Mouse (Mus musculus): ENCODE data around the gene Zfp759. TPM values are rescaled to one million over a fixed set of nuclear protein-coding genes. Genes with fewer than 3 reads are reported as not detected.
"Not testable (repeated sequence)": the region's sequence is repeated elsewhere in the genome, so short reads cannot be mapped to it uniquely, and the experiment has no call there.

Zfp759 gene
- total RNA-seq (2014; fragmentation: Nextera tagmentation), result 12.4 and 16.3 TPM in 2 replicates
- total RNA-seq (2017), result 10.9 and 12.0 TPM in 2 replicates
- 0.20 and 0.24 TPM in 2 replicates for polyA plus RNA-seq (2012)

GRCm38 (mm10) chr13:67121360-67121759, at the start of gene Zfp759:
Gene Zfp759, plus strand, starts transcription at chr13:67121660.
- not testable (repeated sequence) for ATAC-seq (ENCODE audit: extremely low read depth, insufficient number of reproducible peaks, low FRiP score, poor library complexity, severe bottlenecking); H3K4me1 ChIP-seq (ENCODE audit: insufficient read depth, low read depth, low read length); H3K27me3 ChIP-seq (ENCODE audit: insufficient read depth, low read length); H3K4me3 ChIP-seq (ENCODE audit: low read depth, low read length); H3K9me3 ChIP-seq (replicated peaks); DNase-seq (ENCODE audit: low spot score); H3K36me3 ChIP-seq (replicated peaks)

GRCm38 (mm10) chr13:67072786-67073185, 48.7 kb upstream of the Zfp759 start:
- Histone ChIP-seq H3K27me3 (ENCODE audit: insufficient read depth, low read length) (no peaks in the 10 kb centered on the region), H3K4me1 (ENCODE audit: insufficient read depth, low read depth, low read length) (no peaks in the 10 kb centered on the region), H3K36me3 (replicated peaks) (peaks cover 36% of the 10 kb centered on the region), H3K9me3 (replicated peaks) (peaks cover 21% of the 10 kb centered on the region), H3K4me3 (ENCODE audit: low read depth, low read length) (no peak overlapping the region)
- no peak for ATAC-seq (ENCODE audit: extremely low read depth, insufficient number of reproducible peaks, low FRiP score, poor library complexity, severe bottlenecking)
- no peak for DNase-seq (ENCODE audit: low spot score)
- TF ChIP-seq GATA1 (IDR thresholded peaks at IDR 0.05; ENCODE audit: borderline replicate concordance, low read length) (no peak), TAL1 (conservative IDR thresholded peaks at IDR 0.05; ENCODE audit: low read depth, low read length) (no peak), GATA2 (IDR thresholded peaks at IDR 0.05; ENCODE audit: borderline replicate concordance, low read depth, low read length) (no peak), CTCF (IDR thresholded peaks at IDR 0.05; ENCODE audit: low read depth, low read length) (no peak), POLR2AphosphoS5 (IDR thresholded peaks at IDR 0.05; ENCODE audit: insufficient replicate concordance, low read depth, low read length) (no peak)

GRCm38 (mm10) chr13:67077244-67077643, 44.2 kb upstream of the Zfp759 start:
- TF ChIP-seq CTCF (IDR thresholded peaks at IDR 0.05; ENCODE audit: low read depth, low read length) (no peak), GATA1 (IDR thresholded peaks at IDR 0.05; ENCODE audit: borderline replicate concordance, low read length) (no peak), GATA2 (IDR thresholded peaks at IDR 0.05; ENCODE audit: borderline replicate concordance, low read depth, low read length) (no peak), POLR2AphosphoS5 (IDR thresholded peaks at IDR 0.05; ENCODE audit: insufficient replicate concordance, low read depth, low read length) (no peak), TAL1 (conservative IDR thresholded peaks at IDR 0.05; ENCODE audit: low read depth, low read length) (no peak)
- DNase-seq (ENCODE audit: low spot score) (no peak), ATAC-seq (ENCODE audit: extremely low read depth, insufficient number of reproducible peaks, low FRiP score, poor library complexity, severe bottlenecking) (no peak)
- Histone ChIP-seq H3K27me3 (ENCODE audit: insufficient read depth, low read length) (no peaks in the 10 kb centered on the region), H3K4me1 (ENCODE audit: insufficient read depth, low read depth, low read length) (peaks cover 15% of the 10 kb centered on the region), H3K4me3 (ENCODE audit: low read depth, low read length) (no peak overlapping the region), H3K36me3 (replicated peaks) (peaks cover 26% of the 10 kb centered on the region), H3K9me3 (replicated peaks) (peaks cover 9% of the 10 kb centered on the region)

GRCm38 (mm10) chr13:67081142-67081713, 40.2 kb upstream of the Zfp759 start:
- Histone ChIP-seq H3K27me3 (ENCODE audit: insufficient read depth, low read length) (no peaks in the 10 kb centered on the region), H3K4me3 (ENCODE audit: low read depth, low read length) (peak overlapping the region; percentile 77), H3K9me3 (replicated peaks) (no peaks in the 10 kb centered on the region), H3K36me3 (replicated peaks) (peaks cover 8% of the 10 kb centered on the region), H3K4me1 (ENCODE audit: insufficient read depth, low read depth, low read length) (peaks cover 17% of the 10 kb centered on the region)
- ATAC-seq (ENCODE audit: extremely low read depth, insufficient number of reproducible peaks, low FRiP score, poor library complexity, severe bottlenecking), result peak; percentile 93
- peak; percentile 55 for DNase-seq (ENCODE audit: low spot score)
- TF ChIP-seq CTCF (IDR thresholded peaks at IDR 0.05; ENCODE audit: low read depth, low read length) (no peak), GATA1 (IDR thresholded peaks at IDR 0.05; ENCODE audit: borderline replicate concordance, low read length) (no peak), GATA2 (IDR thresholded peaks at IDR 0.05; ENCODE audit: borderline replicate concordance, low read depth, low read length) (no peak), TAL1 (conservative IDR thresholded peaks at IDR 0.05; ENCODE audit: low read depth, low read length) (no peak), POLR2AphosphoS5 (IDR thresholded peaks at IDR 0.05; ENCODE audit: insufficient replicate concordance, low read depth, low read length) (no peak)

GRCm38 (mm10) chr13:67081946-67082345, 39.5 kb upstream of the Zfp759 start:
- Histone ChIP-seq H3K4me1 (ENCODE audit: insufficient read depth, low read depth, low read length) (peaks cover 17% of the 10 kb centered on the region), H3K27me3 (ENCODE audit: insufficient read depth, low read length) (no peaks in the 10 kb centered on the region), H3K36me3 (replicated peaks) (peaks cover 7% of the 10 kb centered on the region), H3K4me3 (ENCODE audit: low read depth, low read length) (peak overlapping the region; percentile 77; the same call in 1 of the 2 replicates), H3K9me3 (replicated peaks) (no peaks in the 10 kb centered on the region)
- TF ChIP-seq GATA2 (IDR thresholded peaks at IDR 0.05; ENCODE audit: borderline replicate concordance, low read depth, low read length) (no peak), GATA1 (IDR thresholded peaks at IDR 0.05; ENCODE audit: borderline replicate concordance, low read length) (no peak), CTCF (IDR thresholded peaks at IDR 0.05; ENCODE audit: low read depth, low read length) (no peak), POLR2AphosphoS5 (IDR thresholded peaks at IDR 0.05; ENCODE audit: insufficient replicate concordance, low read depth, low read length) (no peak), TAL1 (conservative IDR thresholded peaks at IDR 0.05; ENCODE audit: low read depth, low read length) (no peak)
- DNase-seq (ENCODE audit: low spot score) (no peak), ATAC-seq (ENCODE audit: extremely low read depth, insufficient number of reproducible peaks, low FRiP score, poor library complexity, severe bottlenecking) (no peak)

GRCm38 (mm10) chr13:67090154-67090553, 31.3 kb upstream of the Zfp759 start:
- H3K4me1 ChIP-seq (ENCODE audit: insufficient read depth, low read depth, low read length), result no peaks in the 10 kb centered on the region
- H3K27me3 ChIP-seq (ENCODE audit: insufficient read depth, low read length), result no peaks in the 10 kb centered on the region
- no peak for ATAC-seq (ENCODE audit: extremely low read depth, insufficient number of reproducible peaks, low FRiP score, poor library complexity, severe bottlenecking)
- no peaks in the 10 kb centered on the region for H3K9me3 ChIP-seq (replicated peaks)
- DNase-seq (ENCODE audit: low spot score), result no peak
- peaks cover 6% of the 10 kb centered on the region for H3K36me3 ChIP-seq (replicated peaks)
- TF ChIP-seq GATA1 (IDR thresholded peaks at IDR 0.05; ENCODE audit: borderline replicate concordance, low read length), result no peak
- no peak for TF ChIP-seq TAL1 (conservative IDR thresholded peaks at IDR 0.05; ENCODE audit: low read depth, low read length)
- TF ChIP-seq CTCF (IDR thresholded peaks at IDR 0.05; ENCODE audit: low read depth, low read length), result no peak
- TF ChIP-seq GATA2 (IDR thresholded peaks at IDR 0.05; ENCODE audit: borderline replicate concordance, low read depth, low read length), result no peak
- TF ChIP-seq POLR2AphosphoS5 (IDR thresholded peaks at IDR 0.05; ENCODE audit: insufficient replicate concordance, low read depth, low read length), result no peak
- no peak overlapping the region for H3K4me3 ChIP-seq (ENCODE audit: low read depth, low read length)

Measured in G1E (cell line).